Comparison of ENCODE assay signal across 9 mouse cellular contexts in the genomic region with DNA sequence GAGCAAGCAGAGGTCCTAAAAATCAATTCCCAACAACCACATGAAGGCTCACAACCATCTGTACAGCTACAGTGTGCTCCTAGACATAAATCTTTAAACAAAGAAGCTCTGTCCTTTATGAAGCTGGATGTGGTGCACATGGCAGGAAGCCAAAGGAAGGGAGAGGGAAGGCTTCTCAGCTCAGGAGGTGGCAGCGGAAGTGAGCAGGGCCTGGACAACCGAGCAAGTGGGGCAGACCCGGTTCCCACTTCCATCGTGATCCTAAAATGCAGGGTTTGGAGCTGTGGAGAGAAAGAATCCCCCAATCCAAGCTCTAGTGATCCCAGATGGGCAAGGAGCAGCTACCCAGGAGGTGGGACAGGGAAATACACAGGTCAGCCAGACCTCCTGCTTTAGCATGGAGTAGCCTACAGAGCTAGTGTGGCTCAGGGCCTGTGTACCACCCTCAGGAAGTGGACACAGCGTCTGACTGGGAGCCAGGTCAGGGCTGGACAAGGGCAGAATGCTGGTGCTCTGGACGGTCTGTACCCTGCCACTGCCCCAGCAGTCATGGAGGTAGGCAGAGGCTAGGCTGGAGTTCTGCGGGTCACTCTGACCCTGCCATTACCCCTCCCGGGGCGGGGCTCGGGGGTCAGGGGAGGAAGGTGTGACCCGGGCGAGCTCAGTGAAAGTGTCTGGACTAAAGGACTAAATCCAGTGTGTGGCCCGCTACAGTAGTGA. TPM values are rescaled to one million over a fixed set of nuclear protein-coding genes. Genes with fewer than 3 reads are reported as not detected.
DNase-seq lines count a peak whose midpoint lies in the region; ATAC-seq and TF ChIP-seq lines count a peak whose summit lies in the region.
"Had no signal": no experiment of that assay in that cellular context is flagged by ENCODE, and none has a peak within 500 bp of the region (broad histone marks: within the 10 kb centered on the region; RNA-seq: fewer than 3 reads in every experiment).

No protein-coding gene starts in this region.

- H3K27ac ChIP-seq in embryonic facial prominence, embryonic 14.5 days (replicated peaks; ENCODE audit: low read depth, low read length) = peak overlapping the region; percentile 72; the same call in 1 of the 2 replicates
- peak overlapping the region; percentile 100 for H3K27ac ChIP-seq in hindbrain, embryonic 13.5 days
- peak overlapping the region; percentile 93 for H3K27ac ChIP-seq in liver, embryonic 13.5 days

- H3K9me3 ChIP-seq in embryonic facial prominence, embryonic 14.5 days (ENCODE audit: control insufficient read depth, low read length) = no peaks in the 10 kb centered on the region
- no peaks in the 10 kb centered on the region for H3K9me3 ChIP-seq in hindbrain, embryonic 13.5 days
- H3K9me3 ChIP-seq in liver, embryonic 13.5 days (replicated peaks) = no peaks in the 10 kb centered on the region

- WGBS in embryonic facial prominence, embryonic 14.5 days = 55% methylated on average over 13 of the region's 13 CpGs
- WGBS in hindbrain, embryonic 13.5 days = 59% methylated on average over 13 of the region's 13 CpGs
- 66% methylated on average over 13 of the region's 13 CpGs for WGBS in liver, embryonic 13.5 days (ENCODE audit: insufficient replicate concordance)

- H3K4me3 ChIP-seq in C2C12 (ENCODE audit: insufficient read depth, poor library complexity, severe bottlenecking) = no peak overlapping the region
- H3K4me3 ChIP-seq in embryonic facial prominence, embryonic 14.5 days (ENCODE audit: low read depth, low read length) = no peak overlapping the region
- H3K4me3 ChIP-seq in hindbrain, embryonic 13.5 days = no peak overlapping the region
- 0 out of 2 replicates have a peak overlapping the region, but pooled peaks have one; percentile 51 for H3K4me3 ChIP-seq in liver, embryonic 13.5 days (replicated peaks)

- peaks cover 20% of the 10 kb centered on the region for H3K4me1 ChIP-seq in embryonic facial prominence, embryonic 14.5 days (ENCODE audit: control insufficient read depth, insufficient read depth, low read length)
- peaks cover 58% of the 10 kb centered on the region for H3K4me1 ChIP-seq in hindbrain, embryonic 13.5 days (replicated peaks)
- H3K4me1 ChIP-seq in liver, embryonic 13.5 days (replicated peaks) = peaks cover 90% of the 10 kb centered on the region

- no peaks in the 10 kb centered on the region for H3K27me3 ChIP-seq in C2C12 (ENCODE audit: control insufficient read depth, insufficient read depth, insufficient read length)
- H3K27me3 ChIP-seq in embryonic facial prominence, embryonic 14.5 days (replicated peaks; ENCODE audit: control insufficient read depth, insufficient read depth, low read length) = no peaks in the 10 kb centered on the region
- no peaks in the 10 kb centered on the region for H3K27me3 ChIP-seq in hindbrain, embryonic 13.5 days
- peaks cover 29% of the 10 kb centered on the region for H3K27me3 ChIP-seq in liver, embryonic 13.5 days

- peaks cover 13% of the 10 kb centered on the region for H3K79me3 ChIP-seq in C2C12 (ENCODE audit: low read depth)

- DNase-seq in gastrocnemius, adult 18-20 months (ENCODE audit: low spot score) = peak; percentile 41
- no peak for DNase-seq in gastrocnemius, adult 8-10 months (ENCODE audit: low spot score in 2 of 2)
- peak; percentile 83 for DNase-seq in embryonic facial prominence, embryonic 14.5 days (ENCODE audit: low spot score)
- DNase-seq in liver, embryonic 13.5 days = no peak
- peak; percentile 26 for DNase-seq in right cerebral cortex, postnatal 14 days
- DNase-seq in spleen, postnatal 4 days (ENCODE audit: low spot score in 2 of 2) = no peak

- H3K79me2 ChIP-seq in C2C12 (ENCODE audit: control insufficient read depth, insufficient read depth) = peaks cover 39% of the 10 kb centered on the region

- no peak overlapping the region for H3K9ac ChIP-seq in embryonic facial prominence, embryonic 14.5 days (ENCODE audit: low read depth, low read length)
- H3K9ac ChIP-seq in hindbrain, embryonic 13.5 days = 0 out of 2 replicates have a peak overlapping the region, but pooled peaks have one; percentile 58
- H3K9ac ChIP-seq in liver, embryonic 13.5 days = peak overlapping the region; percentile 79

- no peaks in the 10 kb centered on the region for H3K36me3 ChIP-seq in C2C12 (ENCODE audit: control insufficient read depth, insufficient read depth)
- H3K36me3 ChIP-seq in embryonic facial prominence, embryonic 14.5 days (ENCODE audit: control insufficient read depth, insufficient read depth, low read length) = no peaks in the 10 kb centered on the region
- H3K36me3 ChIP-seq in hindbrain, embryonic 13.5 days = no peaks in the 10 kb centered on the region
- H3K36me3 ChIP-seq in liver, embryonic 13.5 days = no peaks in the 10 kb centered on the region

- no peak for ATAC-seq in embryonic facial prominence, embryonic 14.5 days (ENCODE audit: low read depth)
- ATAC-seq in hindbrain, embryonic 13.5 days (ENCODE audit: low FRiP score) = no peak
- no peak for ATAC-seq in liver, embryonic 13.5 days (ENCODE audit: low read depth)

- no peak for TF ChIP-seq CTCF in C2C12 (IDR thresholded peaks at IDR 0.05; ENCODE audit: control insufficient read depth, insufficient read depth, insufficient read length)

- peak overlapping the region; percentile 0 for H3ac ChIP-seq in C2C12 (ENCODE audit: control insufficient read depth, insufficient read length, low read depth)

- peak overlapping the region; percentile 7; the same call in 1 of the 2 replicates for H3K4me2 ChIP-seq in embryonic facial prominence, embryonic 14.5 days (ENCODE audit: low read depth, low read length)
- no peak overlapping the region for H3K4me2 ChIP-seq in hindbrain, embryonic 13.5 days
- peak overlapping the region; percentile 78 for H3K4me2 ChIP-seq in liver, embryonic 13.5 days

TF ChIP-seq in C2C12, 6 proteins besides CTCF, POLR2A, EP300 and RAD21:
- TF ChIP-seq CEBPB (IDR thresholded peaks at IDR 0.05; ENCODE audit: low read depth) (no peak), MAX (IDR thresholded peaks at IDR 0.05) (peak; percentile 32)
TF ChIP-seq in C2C12: peak in this region for 1.

RNA-seq across cellular contexts. Expression of gene Actg1, which starts 4.4 kb away (rescaled TPM):
- total RNA-seq in gastrocnemius, adult 18-20 months (2021) = 100 to 1,000 TPM; 158 to 253 TPM
- 100 to 1,000 TPM; 131 to 185 (median 162) TPM for total RNA-seq in gastrocnemius, adult 8-10 months (2022)
- 7,516 TPM for polyA plus RNA-seq in C2C12 (2012; fragmentation: generic; extraction: Trizol)
- polyA plus RNA-seq in embryonic facial prominence, embryonic 14.5 days (2014; fragmentation: Nextera tagmentation; extraction: Ambion mirVana) = 2,264 and 2,593 TPM in 2 replicates
- polyA plus RNA-seq in hindbrain, embryonic 13.5 days (2015; fragmentation: Nextera tagmentation; extraction: Ambion mirVana) = 4,110 and 4,339 TPM in 2 replicates
- 712 and 750 TPM in 2 replicates for polyA plus RNA-seq in liver, embryonic 13.5 days (2015; fragmentation: Nextera tagmentation; extraction: Ambion mirVana)

RNA-seq across cellular contexts. Expression of gene Fscn2, which starts 8.6 kb away (rescaled TPM):
- under 1 TPM; 0.39 to 0.52 TPM for total RNA-seq in gastrocnemius, adult 18-20 months (2021)
- under 1 TPM in 3 of 4 experiments, not detected in 1; 0.21 to 0.54 (median 0.29) TPM for total RNA-seq in gastrocnemius, adult 8-10 months (2022)
- polyA plus RNA-seq in C2C12 (2012; fragmentation: generic; extraction: Trizol) = 0.25 TPM
- polyA plus RNA-seq in embryonic facial prominence, embryonic 14.5 days (2014; fragmentation: Nextera tagmentation; extraction: Ambion mirVana) = 0.48 and 1.1 TPM in 2 replicates
- polyA plus RNA-seq in hindbrain, embryonic 13.5 days (2015; fragmentation: Nextera tagmentation; extraction: Ambion mirVana) = 1.6 and 2.6 TPM in 2 replicates
- polyA plus RNA-seq in liver, embryonic 13.5 days (2015; fragmentation: Nextera tagmentation; extraction: Ambion mirVana) = not detected in 2 replicates
- total RNA-seq: heart, postnatal 14 days had no signal

RNA-seq across cellular contexts. Expression of gene Faap100, which starts 25.8 kb away (rescaled TPM):
- total RNA-seq in gastrocnemius, adult 18-20 months (2021) = 10 to 100 TPM in 1 of 2 experiments, 1 to 10 TPM in 1; 8.3 to 19.3 TPM
- total RNA-seq in gastrocnemius, adult 8-10 months (2022) = 10 to 100 TPM; 11.5 to 13.5 (median 13.3) TPM
- polyA plus RNA-seq in C2C12 (2012; fragmentation: generic; extraction: Trizol) = 18.0 TPM
- 30.0 and 32.7 TPM in 2 replicates for polyA plus RNA-seq in embryonic facial prominence, embryonic 14.5 days (2014; fragmentation: Nextera tagmentation; extraction: Ambion mirVana)
- 74.6 and 82.4 TPM in 2 replicates for polyA plus RNA-seq in hindbrain, embryonic 13.5 days (2015; fragmentation: Nextera tagmentation; extraction: Ambion mirVana)
- 7.8 and 8.7 TPM in 2 replicates for polyA plus RNA-seq in liver, embryonic 13.5 days (2015; fragmentation: Nextera tagmentation; extraction: Ambion mirVana)

Comparison
In these comparisons a context has a peak if more than half of its experiments do, and no peak if none do; other contexts are left out.
1. DNase-seq: peak in gastrocnemius, adult 18-20 months (single experiment), embryonic facial prominence, embryonic 14.5 days (single experiment) and right cerebral cortex, postnatal 14 days (single experiment); none in gastrocnemius, adult 8-10 months (0 of 2), liver, embryonic 13.5 days (single experiment) and spleen, postnatal 4 days (0 of 2).
2. Peak in every context shown above with its lines, with median percentiles within 50 percentile points of each other: H3K27ac ChIP-seq.